Mouse (Mus musculus) testis, adult 2 months (tissue): ENCODE results near the gene Smim7.

Experiments
- CTCF ChIP-seq: fragments of 200-500 bp; IDR thresholded peaks from 2 replicates; pipeline ENCODE4 v1.5.1; 2012; ENCODE audit warnings: low read depth, mild to moderate bottlenecking, inconsistent platforms, low read length, moderate library complexity; ENCODE audit not compliant: control insufficient read depth, insufficient read depth, insufficient replicate concordance
- POLR2A ChIP-seq: fragments of 200-500 bp; IDR thresholded peaks from 2 replicates; pipeline ENCODE4 v1.6.1; 2012; ENCODE audit warnings: low read depth, mild to moderate bottlenecking, inconsistent platforms, low read length, moderate library complexity; ENCODE audit not compliant: control insufficient read depth

DNA sequence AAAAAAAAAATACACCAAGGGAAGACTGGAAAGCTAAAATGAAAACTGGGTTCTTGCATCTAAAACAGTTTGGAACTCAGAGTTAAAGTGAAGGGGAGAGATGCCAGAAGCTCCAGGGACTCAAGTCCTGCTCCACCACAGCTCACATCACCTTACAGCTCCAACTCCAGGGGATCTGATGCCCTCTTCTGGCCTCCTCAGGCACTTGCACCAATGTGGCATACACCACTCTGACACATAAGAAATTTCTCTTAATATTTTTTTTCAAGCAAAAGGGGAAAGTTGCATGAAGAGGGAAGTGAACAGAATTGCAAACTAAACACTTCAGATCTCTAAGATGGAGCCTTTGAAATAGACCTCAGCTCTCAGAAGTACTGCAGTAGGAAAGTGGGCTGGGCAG lies 31.7 kb downstream of the Smim7 start:
- TF ChIP-seq CTCF (no peak), POLR2A (no peak)
